Mouse (Mus musculus) embryonic facial prominence, embryonic 13.5 days (tissue): ENCODE measurements at regions not wholly inside any gene's neighbourhood (a gene's known extent, or its start where the extent isn't known, plus 50 kb on each side); places are given as distances from the start of the nearest gene placed in this dataset. TPM values are rescaled to one million over a fixed set of nuclear protein-coding genes. Genes with fewer than 3 reads are reported as not detected.
A peak's percentile ranks its signal among the peaks of the same experiment; 100 is the strongest.

Experiments
- ATAC-seq: fragments of 200-750 bp; cut with Nextera tagmentation; 2 replicates; pipeline ENCODE4 v1.8.0; 2017; ENCODE audit warnings: low read depth; ENCODE audit not compliant: insufficient number of reproducible peaks, insufficient read depth, low FRiP score, low TSS enrichment
- H3K27ac ChIP-seq: fragments of 300-500 bp; sonication (generic); 2 replicates; pipeline ENCODE4 v1.5.1; 2015; ENCODE audit warnings: moderate library complexity, mild to moderate bottlenecking, inconsistent platforms
- H3K27me3 ChIP-seq: fragments of 300-500 bp; sonication (generic); 2 replicates; pipeline ENCODE4 v1.6.1; 2015; ENCODE audit warnings: mild to moderate bottlenecking, inconsistent platforms
- H3K36me3 ChIP-seq: fragments of 300-500 bp; sonication (generic); 2 replicates; pipeline ENCODE4 v1.6.1; 2015; ENCODE audit warnings: mild to moderate bottlenecking, inconsistent platforms
- H3K4me1 ChIP-seq: fragments of 300-500 bp; sonication (generic); 2 replicates; pipeline ENCODE4 v1.6.1; 2015; ENCODE audit warnings: inconsistent platforms
- H3K4me2 ChIP-seq: fragments of 300-500 bp; sonication (generic); 2 replicates; pipeline ENCODE4 v1.6.1; 2015; ENCODE audit warnings: moderate library complexity, mild to moderate bottlenecking, inconsistent platforms
- H3K4me3 ChIP-seq: fragments of 300-500 bp; sonication (generic); 2 replicates; pipeline ENCODE4 v1.5.1; 2015; ENCODE audit warnings: mild to moderate bottlenecking, inconsistent platforms
- H3K9ac ChIP-seq: fragments of 300-500 bp; sonication (generic); 2 replicates; pipeline ENCODE4 v1.6.1; 2015; ENCODE audit warnings: mild to moderate bottlenecking, inconsistent platforms
- H3K9me3 ChIP-seq: fragments of 300-500 bp; sonication (generic); 2 replicates; pipeline ENCODE4 v1.6.1; 2016; ENCODE audit warnings: inconsistent platforms
- WGBS: fragments of 180-500 bp; shearing (Covaris S2); methylation state at CpG from one replicate; pipeline ENCODE4 v1.1.7; 2015; ENCODE audit warnings: mixed read lengths; 5-methylcytosine and 5-hydroxymethylcytosine counted together
- microRNA-seq: library from miRNA; unstranded; fragments of <30 nt; microRNA quantifications from one replicate; pipeline ENCODE4, GENCODE M21; 2016

- H3K4me2 ChIP-seq, result no peak overlapping the region
- H3K27me3 ChIP-seq, result no peaks in the 10 kb centered on the region
- no peaks in the 10 kb centered on the region for H3K4me1 ChIP-seq
- no peaks in the 10 kb centered on the region for H3K36me3 ChIP-seq
- ATAC-seq, result no peak
- H3K4me3 ChIP-seq, result no peak overlapping the region
- no peak overlapping the region for H3K9ac ChIP-seq
- H3K9me3 ChIP-seq, result no peaks in the 10 kb centered on the region
- H3K27ac ChIP-seq, result no peak overlapping the region
- 87% methylated on average over 10 of the region's 10 CpGs for WGBS
Observed at GRCm38 (mm10) chr3:35560425-35560824, 193.5 kb upstream of the Atp11b start.

- 14% methylated on average over 10 of the region's 10 CpGs for WGBS
- Histone ChIP-seq H3K9ac (no peak overlapping the region), H3K4me3 (no peak overlapping the region), H3K4me1 (no peaks in the 10 kb centered on the region), H3K4me2 (no peak overlapping the region), H3K9me3 (no peaks in the 10 kb centered on the region), H3K27ac (no peak overlapping the region), H3K36me3 (no peaks in the 10 kb centered on the region), H3K27me3 (no peaks in the 10 kb centered on the region)
- ATAC-seq, result 0 out of 2 replicates have a peak, but pooled peaks have one; percentile 35
Observed at GRCm38 (mm10) chr3:35574402-35574801, 179.5 kb upstream of the Atp11b start.

Small RNA genes lying in the stretch of these regions (microRNA-seq; reads per million reads assigned to microRNA genes)
- gene Gm25442, result not detected
